Mouse (Mus musculus): ENCODE data around the gene Bcl11b. TPM values are rescaled to one million over a fixed set of nuclear protein-coding genes. Genes with fewer than 3 reads are reported as not detected.

The Bcl11b gene
- polyA plus RNA-seq, 1 experiment, result 22.3 TPM

- WGBS, result 86% methylated on average over 5 of the region's 5 CpGs
- Histone ChIP-seq H3K4me1 (ENCODE audit: control insufficient read depth, insufficient read depth, insufficient read length, low read length) (peaks cover 3% of the 10 kb centered on the region; the same call in 1 of the 2 replicates), H3K27me3 (ENCODE audit: control insufficient read depth, insufficient read depth, low read length) (no peaks in the 10 kb centered on the region; the same call in 1 of the 2 replicates), H3K27ac (ENCODE audit: insufficient read depth, low read depth, low read length) (no peak overlapping the region), H3K4me3 (ENCODE audit: low read depth, low read length) (no peak overlapping the region), H3K36me3 (ENCODE audit: control insufficient read depth, insufficient read depth, low read length) (no peaks in the 10 kb centered on the region)
- TF ChIP-seq POLR2A (IDR thresholded peaks at IDR 0.05; ENCODE audit: low read depth, low read length) (no peak), CTCF (IDR thresholded peaks at IDR 0.05; ENCODE audit: extremely low read depth, insufficient read length, insufficient replicate concordance, low read depth, low read length) (no peak)
Measured at GRCm38 (mm10) chr12:107888049-107888448, 115.4 kb downstream of the Bcl11b start.

GRCm38 (mm10) chr12:107887621-107888020 is 115.8 kb downstream of the Bcl11b start:
- no peak for TF ChIP-seq CTCF (IDR thresholded peaks at IDR 0.05; ENCODE audit: extremely low read depth, insufficient read length, insufficient replicate concordance, low read depth, low read length)
- TF ChIP-seq POLR2A (IDR thresholded peaks at IDR 0.05; ENCODE audit: low read depth, low read length), result no peak
- Histone ChIP-seq H3K27me3 (ENCODE audit: control insufficient read depth, insufficient read depth, low read length) (no peaks in the 10 kb centered on the region; the same call in 1 of the 2 replicates), H3K4me3 (ENCODE audit: low read depth, low read length) (no peak overlapping the region), H3K4me1 (ENCODE audit: control insufficient read depth, insufficient read depth, insufficient read length, low read length) (peaks cover 3% of the 10 kb centered on the region; the same call in 1 of the 2 replicates), H3K36me3 (ENCODE audit: control insufficient read depth, insufficient read depth, low read length) (no peaks in the 10 kb centered on the region), H3K27ac (ENCODE audit: insufficient read depth, low read depth, low read length) (no peak overlapping the region)
- whole genome bisulfite sequencing, result 86% methylated on average over 6 of the region's 6 CpGs

GRCm38 (mm10) chr12:107884330-107885065 is 118.9 kb downstream of the Bcl11b start:
- H3K36me3 ChIP-seq (ENCODE audit: control insufficient read depth, insufficient read depth, low read length), result no peaks in the 10 kb centered on the region
- no peaks in the 10 kb centered on the region for H3K27me3 ChIP-seq (ENCODE audit: control insufficient read depth, insufficient read depth, low read length)
- TF ChIP-seq CTCF (IDR thresholded peaks at IDR 0.05; ENCODE audit: extremely low read depth, insufficient read length, insufficient replicate concordance, low read depth, low read length) (no peak), POLR2A (IDR thresholded peaks at IDR 0.05; ENCODE audit: low read depth, low read length) (no peak)
- no peak overlapping the region for H3K4me3 ChIP-seq (ENCODE audit: low read depth, low read length)
- no peak overlapping the region for H3K27ac ChIP-seq (ENCODE audit: insufficient read depth, low read depth, low read length)
- 39% methylated on average over 6 of the region's 6 CpGs for WGBS
- peaks cover 3% of the 10 kb centered on the region; the same call in 1 of the 2 replicates for H3K4me1 ChIP-seq (ENCODE audit: control insufficient read depth, insufficient read depth, insufficient read length, low read length)

- 85% methylated on average over 9 of the region's 9 CpGs for WGBS
- Histone ChIP-seq H3K27ac (ENCODE audit: insufficient read depth, low read depth, low read length) (no peak overlapping the region), H3K4me1 (ENCODE audit: control insufficient read depth, insufficient read depth, insufficient read length, low read length) (peaks cover 3% of the 10 kb centered on the region; the same call in 1 of the 2 replicates), H3K4me3 (ENCODE audit: low read depth, low read length) (no peak overlapping the region), H3K27me3 (ENCODE audit: control insufficient read depth, insufficient read depth, low read length) (no peaks in the 10 kb centered on the region), H3K36me3 (ENCODE audit: control insufficient read depth, insufficient read depth, low read length) (no peaks in the 10 kb centered on the region)
- TF ChIP-seq POLR2A (IDR thresholded peaks at IDR 0.05; ENCODE audit: low read depth, low read length), result no peak
- no peak for TF ChIP-seq CTCF (IDR thresholded peaks at IDR 0.05; ENCODE audit: extremely low read depth, insufficient read length, insufficient replicate concordance, low read depth, low read length)
Measured at GRCm38 (mm10) chr12:107881726-107882125, 121.7 kb downstream of the Bcl11b start.

GRCm38 (mm10) chr12:107880748-107881147 is 122.7 kb downstream of the Bcl11b start:
- H3K4me1 ChIP-seq (ENCODE audit: control insufficient read depth, insufficient read depth, insufficient read length, low read length), result peaks cover 3% of the 10 kb centered on the region; the same call in 1 of the 2 replicates
- 80% methylated on average over 13 of the region's 13 CpGs for WGBS
- no peaks in the 10 kb centered on the region for H3K27me3 ChIP-seq (ENCODE audit: control insufficient read depth, insufficient read depth, low read length)
- no peaks in the 10 kb centered on the region for H3K36me3 ChIP-seq (ENCODE audit: control insufficient read depth, insufficient read depth, low read length)
- H3K4me3 ChIP-seq (ENCODE audit: low read depth, low read length), result no peak overlapping the region
- no peak for TF ChIP-seq POLR2A (IDR thresholded peaks at IDR 0.05; ENCODE audit: low read depth, low read length)
- TF ChIP-seq CTCF (IDR thresholded peaks at IDR 0.05; ENCODE audit: extremely low read depth, insufficient read length, insufficient replicate concordance, low read depth, low read length), result no peak
- H3K27ac ChIP-seq (ENCODE audit: insufficient read depth, low read depth, low read length), result no peak overlapping the region

GRCm38 (mm10) chr12:107879114-107879777 is 124.2 kb downstream of the Bcl11b start:
- no peaks in the 10 kb centered on the region for H3K27me3 ChIP-seq (ENCODE audit: control insufficient read depth, insufficient read depth, low read length)
- TF ChIP-seq CTCF (IDR thresholded peaks at IDR 0.05; ENCODE audit: extremely low read depth, insufficient read length, insufficient replicate concordance, low read depth, low read length) (no peak), POLR2A (IDR thresholded peaks at IDR 0.05; ENCODE audit: low read depth, low read length) (no peak)
- H3K27ac ChIP-seq (ENCODE audit: insufficient read depth, low read depth, low read length), result no peak overlapping the region
- H3K4me3 ChIP-seq (ENCODE audit: low read depth, low read length), result no peak overlapping the region
- H3K4me1 ChIP-seq (ENCODE audit: control insufficient read depth, insufficient read depth, insufficient read length, low read length), result peaks cover under 1% of the 10 kb centered on the region; the same call in 1 of the 2 replicates
- no peaks in the 10 kb centered on the region for H3K36me3 ChIP-seq (ENCODE audit: control insufficient read depth, insufficient read depth, low read length)
- 93% methylated on average over 16 of the region's 16 CpGs for WGBS

- no peaks in the 10 kb centered on the region for H3K4me1 ChIP-seq (ENCODE audit: control insufficient read depth, insufficient read depth, insufficient read length, low read length)
- 68% methylated on average over 9 of the region's 9 CpGs for WGBS
- H3K27me3 ChIP-seq (ENCODE audit: control insufficient read depth, insufficient read depth, low read length), result no peaks in the 10 kb centered on the region
- H3K27ac ChIP-seq (ENCODE audit: insufficient read depth, low read depth, low read length), result no peak overlapping the region
- H3K36me3 ChIP-seq (ENCODE audit: control insufficient read depth, insufficient read depth, low read length), result no peaks in the 10 kb centered on the region
- no peak for TF ChIP-seq POLR2A (IDR thresholded peaks at IDR 0.05; ENCODE audit: low read depth, low read length)
- TF ChIP-seq CTCF (IDR thresholded peaks at IDR 0.05; ENCODE audit: extremely low read depth, insufficient read length, insufficient replicate concordance, low read depth, low read length), result no peak
- no peak overlapping the region for H3K4me3 ChIP-seq (ENCODE audit: low read depth, low read length)
Measured at GRCm38 (mm10) chr12:107876237-107876636, 127.2 kb downstream of the Bcl11b start.

All from small intestine, adult 2 months (tissue).